Mouse (Mus musculus): ENCODE measurements around the gene 0610030E20Rik. TPM values are rescaled to one million over a fixed set of nuclear protein-coding genes. Genes with fewer than 3 reads are reported as not detected.

0610030E20Rik gene
- 17.2 and 19.9 TPM in 2 replicates for polyA plus RNA-seq (2016; fragmentation: Nextera tagmentation; extraction: Ambion mirVana)

- H3K27ac ChIP-seq (ENCODE audit: poor library complexity, severe bottlenecking), result peak within 1 kb of the TSS; percentile 92
- under 1% methylated on average over 71 of the region's 72 CpGs for WGBS
Measured at GRCm38 (mm10) chr6:72347166-72347941, at the start of gene 0610030E20Rik. Gene 0610030E20Rik, plus strand, starts transcription at chr6:72347317.

GRCm38 (mm10) chr6:72297825-72298224 lies 49.3 kb upstream of the 0610030E20Rik start:
- Histone ChIP-seq H3K4me2 (no peak overlapping the region), H3K9ac (no peak overlapping the region), H3K9me3 (replicated peaks) (no peaks in the 10 kb centered on the region), H3K27me3 (replicated peaks) (no peaks in the 10 kb centered on the region), H3K4me1 (replicated peaks) (peaks cover 26% of the 10 kb centered on the region), H3K4me3 (no peak overlapping the region), H3K27ac (ENCODE audit: poor library complexity, severe bottlenecking) (no peak overlapping the region), H3K36me3 (no peaks in the 10 kb centered on the region)
- 80% methylated on average over 3 of the region's 3 CpGs for WGBS
- ATAC-seq (ENCODE audit: insufficient number of reproducible peaks, low FRiP score), result no peak

More at GRCm38 (mm10) chr6:72347166-72347941, at the start of gene 0610030E20Rik:
- Histone ChIP-seq H3K27me3 (replicated peaks) (no peaks in the 10 kb centered on the region), H3K9ac (peak within 1 kb of the TSS; percentile 90), H3K4me2 (peak within 1 kb of the TSS; percentile 76), H3K36me3 (peaks cover 31% of the 10 kb centered on the region), H3K9me3 (replicated peaks) (no peaks in the 10 kb centered on the region), H3K4me3 (peak within 1 kb of the TSS; percentile 88), H3K4me1 (replicated peaks) (peaks cover 35% of the 10 kb centered on the region)
- ATAC-seq (ENCODE audit: insufficient number of reproducible peaks, low FRiP score), result peak; percentile 64

- Histone ChIP-seq H3K36me3 (no peaks in the 10 kb centered on the region), H3K4me1 (replicated peaks) (peaks cover 35% of the 10 kb centered on the region), H3K9me3 (replicated peaks) (no peaks in the 10 kb centered on the region), H3K4me2 (no peak overlapping the region), H3K27me3 (replicated peaks) (no peaks in the 10 kb centered on the region), H3K27ac (ENCODE audit: poor library complexity, severe bottlenecking) (no peak overlapping the region), H3K4me3 (no peak overlapping the region), H3K9ac (no peak overlapping the region)
- WGBS, result 63% methylated on average over 11 of the region's 11 CpGs
- ATAC-seq (ENCODE audit: insufficient number of reproducible peaks, low FRiP score), result no peak
Measured at GRCm38 (mm10) chr6:72302349-72302925, 44.7 kb upstream of the 0610030E20Rik start.

- WGBS, result 60% methylated on average over 9 of the region's 9 CpGs
- no peak overlapping the region for H3K27ac ChIP-seq (ENCODE audit: poor library complexity, severe bottlenecking)
Measured at GRCm38 (mm10) chr6:72303510-72303909, 43.6 kb upstream of the 0610030E20Rik start.

GRCm38 (mm10) chr6:72312198-72312597 lies 34.9 kb upstream of the 0610030E20Rik start:
- H3K36me3 ChIP-seq, result peaks cover 13% of the 10 kb centered on the region
- ATAC-seq (ENCODE audit: insufficient number of reproducible peaks, low FRiP score), result no peak
- H3K4me3 ChIP-seq, result no peak overlapping the region
- peaks cover 43% of the 10 kb centered on the region for H3K4me1 ChIP-seq (replicated peaks)
- H3K4me2 ChIP-seq, result no peak overlapping the region
- H3K27ac ChIP-seq (ENCODE audit: poor library complexity, severe bottlenecking), result no peak overlapping the region
- 83% methylated on average over 3 of the region's 3 CpGs for WGBS
- H3K9me3 ChIP-seq (replicated peaks), result no peaks in the 10 kb centered on the region
- no peaks in the 10 kb centered on the region for H3K27me3 ChIP-seq (replicated peaks)
- no peak overlapping the region for H3K9ac ChIP-seq

More at GRCm38 (mm10) chr6:72303510-72303909, 43.6 kb upstream of the 0610030E20Rik start:
- Histone ChIP-seq H3K36me3 (no peaks in the 10 kb centered on the region), H3K4me1 (replicated peaks) (peaks cover 35% of the 10 kb centered on the region), H3K9me3 (replicated peaks) (no peaks in the 10 kb centered on the region), H3K4me3 (no peak overlapping the region), H3K4me2 (no peak overlapping the region), H3K27me3 (replicated peaks) (no peaks in the 10 kb centered on the region), H3K9ac (0 out of 2 replicates have a peak overlapping the region, but pooled peaks have one; percentile 23)
- ATAC-seq (ENCODE audit: insufficient number of reproducible peaks, low FRiP score), result no peak

GRCm38 (mm10) chr6:72313124-72313867 lies 33.8 kb upstream of the 0610030E20Rik start:
- no peaks in the 10 kb centered on the region for H3K27me3 ChIP-seq (replicated peaks)
- no peaks in the 10 kb centered on the region for H3K9me3 ChIP-seq (replicated peaks)
- WGBS, result 50% methylated on average over 11 of the region's 11 CpGs
- H3K4me2 ChIP-seq, result peak overlapping the region; percentile 1; the same call in 1 of the 2 replicates
- peaks cover 43% of the 10 kb centered on the region for H3K4me1 ChIP-seq (replicated peaks)
- H3K4me3 ChIP-seq, result no peak overlapping the region
- H3K36me3 ChIP-seq, result peaks cover 22% of the 10 kb centered on the region
- H3K9ac ChIP-seq, result no peak overlapping the region
- peak; percentile 54 for ATAC-seq (ENCODE audit: insufficient number of reproducible peaks, low FRiP score)
- H3K27ac ChIP-seq (ENCODE audit: poor library complexity, severe bottlenecking), result peak overlapping the region; percentile 93

- no peak overlapping the region for H3K4me3 ChIP-seq
- H3K4me1 ChIP-seq (replicated peaks), result peaks cover 46% of the 10 kb centered on the region
- no peaks in the 10 kb centered on the region for H3K27me3 ChIP-seq (replicated peaks)
- 65% methylated on average over 2 of the region's 2 CpGs for WGBS
- no peak overlapping the region for H3K9ac ChIP-seq
- H3K9me3 ChIP-seq (replicated peaks), result no peaks in the 10 kb centered on the region
- H3K27ac ChIP-seq (ENCODE audit: poor library complexity, severe bottlenecking), result peak overlapping the region; percentile 68; the same call in 1 of the 2 replicates
- no peak for ATAC-seq (ENCODE audit: insufficient number of reproducible peaks, low FRiP score)
- H3K4me2 ChIP-seq, result no peak overlapping the region
- peaks cover 41% of the 10 kb centered on the region for H3K36me3 ChIP-seq
Measured at GRCm38 (mm10) chr6:72315384-72315783, 31.7 kb upstream of the 0610030E20Rik start.

GRCm38 (mm10) chr6:72316044-72316443 lies 31.1 kb upstream of the 0610030E20Rik start:
- 18% methylated on average over 1 of the region's 1 CpGs for WGBS
- no peaks in the 10 kb centered on the region for H3K9me3 ChIP-seq (replicated peaks)
- peaks cover 46% of the 10 kb centered on the region for H3K4me1 ChIP-seq (replicated peaks)
- H3K4me3 ChIP-seq, result no peak overlapping the region
- no peaks in the 10 kb centered on the region for H3K27me3 ChIP-seq (replicated peaks)
- H3K9ac ChIP-seq, result no peak overlapping the region
- peaks cover 48% of the 10 kb centered on the region for H3K36me3 ChIP-seq
- H3K4me2 ChIP-seq, result no peak overlapping the region
- peak; percentile 60; the same call in 1 of the 2 replicates for ATAC-seq (ENCODE audit: insufficient number of reproducible peaks, low FRiP score)
- H3K27ac ChIP-seq (ENCODE audit: poor library complexity, severe bottlenecking), result peak overlapping the region; percentile 68

GRCm38 (mm10) chr6:72318440-72318839 lies 28.7 kb upstream of the 0610030E20Rik start:
- Histone ChIP-seq H3K36me3 (peaks cover 62% of the 10 kb centered on the region), H3K27me3 (replicated peaks) (no peaks in the 10 kb centered on the region), H3K9me3 (replicated peaks) (no peaks in the 10 kb centered on the region), H3K4me1 (replicated peaks) (peaks cover 30% of the 10 kb centered on the region), H3K9ac (no peak overlapping the region), H3K4me3 (no peak overlapping the region), H3K4me2 (no peak overlapping the region), H3K27ac (ENCODE audit: poor library complexity, severe bottlenecking) (no peak overlapping the region)
- ATAC-seq (ENCODE audit: insufficient number of reproducible peaks, low FRiP score), result no peak
- 79% methylated on average over 5 of the region's 5 CpGs for WGBS

GRCm38 (mm10) chr6:72319019-72319418 lies 28.1 kb upstream of the 0610030E20Rik start:
- no peak for ATAC-seq (ENCODE audit: insufficient number of reproducible peaks, low FRiP score)
- Histone ChIP-seq H3K4me2 (no peak overlapping the region), H3K9me3 (replicated peaks) (no peaks in the 10 kb centered on the region), H3K27ac (ENCODE audit: poor library complexity, severe bottlenecking) (no peak overlapping the region), H3K4me1 (replicated peaks) (peaks cover 24% of the 10 kb centered on the region), H3K36me3 (peaks cover 67% of the 10 kb centered on the region), H3K4me3 (no peak overlapping the region), H3K9ac (no peak overlapping the region), H3K27me3 (replicated peaks) (no peaks in the 10 kb centered on the region)
- 76% methylated on average over 11 of the region's 11 CpGs for WGBS

GRCm38 (mm10) chr6:72322936-72323335 lies 24.2 kb upstream of the 0610030E20Rik start:
- 98% methylated on average over 3 of the region's 3 CpGs for WGBS
- Histone ChIP-seq H3K9ac (no peak overlapping the region), H3K4me2 (no peak overlapping the region), H3K27me3 (replicated peaks) (no peaks in the 10 kb centered on the region), H3K9me3 (replicated peaks) (no peaks in the 10 kb centered on the region), H3K4me1 (replicated peaks) (0 out of 2 replicates have a peak, but pooled peaks cover 3% of the 10 kb centered on the region), H3K36me3 (peaks cover 91% of the 10 kb centered on the region), H3K4me3 (no peak overlapping the region), H3K27ac (ENCODE audit: poor library complexity, severe bottlenecking) (no peak overlapping the region)
- ATAC-seq (ENCODE audit: insufficient number of reproducible peaks, low FRiP score), result no peak
